ENCODE assay signal across 22 mouse cellular contexts in the genomic region with DNA sequence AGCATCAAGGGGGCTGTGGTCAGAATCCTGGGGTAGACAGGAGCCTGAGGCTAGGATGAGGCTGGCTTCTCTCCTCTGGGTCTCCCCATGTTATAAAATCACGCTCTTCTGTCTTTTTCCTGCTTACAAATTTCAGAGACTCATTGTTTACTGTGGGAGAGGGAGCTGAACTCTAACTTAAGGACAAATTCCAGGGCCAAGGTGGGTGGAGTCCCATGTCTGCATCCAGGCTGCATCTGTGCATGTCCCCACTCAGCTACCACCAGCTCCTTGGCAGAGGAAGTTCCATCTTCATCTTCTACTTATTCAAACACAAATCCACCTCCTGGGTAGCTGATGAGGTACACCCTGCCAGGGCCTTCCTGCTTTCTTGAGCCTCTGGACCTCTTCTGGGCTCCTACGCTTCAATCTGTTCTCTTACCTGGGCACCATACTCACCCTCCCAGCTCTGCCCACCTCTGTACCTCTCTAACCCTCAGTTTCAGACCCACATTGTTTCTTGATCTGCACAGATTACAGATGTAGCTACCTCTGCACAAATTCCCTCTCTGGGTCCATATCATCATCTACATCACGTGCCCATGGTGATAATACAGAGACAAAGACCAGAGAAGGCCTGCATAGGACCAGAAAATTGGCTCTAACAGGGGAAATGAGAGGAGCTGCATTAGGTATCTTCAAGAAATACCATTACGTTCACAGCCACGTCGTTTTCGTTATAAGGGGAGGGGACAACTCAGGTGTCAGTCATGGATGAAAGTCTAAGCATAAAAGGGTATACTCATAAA. TPM values are rescaled to one million over a fixed set of nuclear protein-coding genes. Genes with fewer than 3 reads are reported as not detected.
DNase-seq lines count a peak whose midpoint lies in the region; ATAC-seq lines count a peak whose summit lies in the region.
"Had no signal": no experiment of that assay in that cellular context is flagged by ENCODE, and none has a peak within 500 bp of the region (broad histone marks: within the 10 kb centered on the region; RNA-seq: fewer than 3 reads in every experiment).

No protein-coding gene starts in this region.

- 0 out of 2 replicates have a peak overlapping the region, but pooled peaks have one; percentile 20 for H3K27ac ChIP-seq in forebrain, embryonic 10.5 days
- no peak overlapping the region for H3K27ac ChIP-seq in forebrain, embryonic 16.5 days (ENCODE audit: low read length)
- 0 out of 2 replicates have a peak overlapping the region, but pooled peaks have one; percentile 36 for H3K27ac ChIP-seq in hindbrain, embryonic 10.5 days
- no peak overlapping the region for H3K27ac ChIP-seq in hindbrain, embryonic 13.5 days
- peak overlapping the region; percentile 97 for H3K27ac ChIP-seq in liver, embryonic 15.5 days (replicated peaks)
- H3K27ac ChIP-seq: embryonic facial prominence, embryonic 15.5 days; forebrain, embryonic 12.5 days; hindbrain, postnatal 0 days; limb, embryonic 15.5 days; midbrain, embryonic 15.5 days; neural tube, embryonic 12.5 days had no signal

- H3K9me3 ChIP-seq in forebrain, embryonic 10.5 days: no peaks in the 10 kb centered on the region
- no peaks in the 10 kb centered on the region for H3K9me3 ChIP-seq in forebrain, embryonic 16.5 days (ENCODE audit: control insufficient read depth, low read length)
- no peaks in the 10 kb centered on the region for H3K9me3 ChIP-seq in hindbrain, embryonic 10.5 days
- no peaks in the 10 kb centered on the region for H3K9me3 ChIP-seq in hindbrain, embryonic 13.5 days
- no peaks in the 10 kb centered on the region for H3K9me3 ChIP-seq in liver, embryonic 15.5 days (replicated peaks)
- H3K9me3 ChIP-seq: embryonic facial prominence, embryonic 15.5 days; forebrain, embryonic 12.5 days; limb, embryonic 15.5 days; midbrain, embryonic 15.5 days; neural tube, embryonic 12.5 days had no signal

- no peak overlapping the region for H3K4me2 ChIP-seq in forebrain, embryonic 16.5 days (ENCODE audit: low read length)
- no peak overlapping the region for H3K4me2 ChIP-seq in hindbrain, embryonic 13.5 days
- peak overlapping the region; percentile 72 for H3K4me2 ChIP-seq in liver, embryonic 15.5 days
- H3K4me2 ChIP-seq: embryonic facial prominence, embryonic 15.5 days; forebrain, embryonic 12.5 days; limb, embryonic 15.5 days; midbrain, embryonic 15.5 days; neural tube, embryonic 12.5 days had no signal

- H3K4me3 ChIP-seq in forebrain, embryonic 10.5 days: no peak overlapping the region
- no peak overlapping the region for H3K4me3 ChIP-seq in forebrain, embryonic 16.5 days (replicated peaks; ENCODE audit: low read length)
- H3K4me3 ChIP-seq in hindbrain, embryonic 10.5 days: no peak overlapping the region
- no peak overlapping the region for H3K4me3 ChIP-seq in hindbrain, embryonic 13.5 days
- peak overlapping the region; percentile 14 for H3K4me3 ChIP-seq in liver, embryonic 15.5 days (replicated peaks)
- H3K4me3 ChIP-seq: embryonic facial prominence, embryonic 15.5 days; forebrain, embryonic 12.5 days; gastrocnemius, adult 2 months; left cerebral cortex, adult 2 months; limb, embryonic 15.5 days; midbrain, embryonic 15.5 days; neural tube, embryonic 12.5 days had no signal

- 93% methylated on average over 7 of the region's 7 CpGs for WGBS in forebrain, embryonic 10.5 days
- WGBS in forebrain, embryonic 16.5 days: 90% methylated on average over 7 of the region's 7 CpGs
- 90% methylated on average over 7 of the region's 7 CpGs for WGBS in hindbrain, embryonic 10.5 days
- 92% methylated on average over 7 of the region's 7 CpGs for WGBS in hindbrain, embryonic 13.5 days
- 88% methylated on average over 7 of the region's 7 CpGs for WGBS in liver, embryonic 15.5 days (ENCODE audit: insufficient replicate concordance)

- no peak overlapping the region for H3K9ac ChIP-seq in forebrain, embryonic 16.5 days (replicated peaks; ENCODE audit: low read depth, low read length)
- H3K9ac ChIP-seq in hindbrain, embryonic 13.5 days: no peak overlapping the region
- H3K9ac ChIP-seq in liver, embryonic 15.5 days: peak overlapping the region; percentile 62
- H3K9ac ChIP-seq: embryonic facial prominence, embryonic 15.5 days; forebrain, embryonic 12.5 days; limb, embryonic 15.5 days; midbrain, embryonic 15.5 days; neural tube, embryonic 12.5 days had no signal

- peaks cover 39% of the 10 kb centered on the region; the same call in 1 of the 2 replicates for H3K36me3 ChIP-seq in forebrain, embryonic 10.5 days (replicated peaks)
- H3K36me3 ChIP-seq in forebrain, embryonic 16.5 days (ENCODE audit: control insufficient read depth, insufficient read depth): no peaks in the 10 kb centered on the region
- H3K36me3 ChIP-seq in hindbrain, embryonic 10.5 days: peaks cover 24% of the 10 kb centered on the region; the same call in 1 of the 2 replicates
- no peaks in the 10 kb centered on the region for H3K36me3 ChIP-seq in hindbrain, embryonic 13.5 days
- peaks cover 50% of the 10 kb centered on the region for H3K36me3 ChIP-seq in liver, embryonic 15.5 days (replicated peaks)
- H3K36me3 ChIP-seq: embryonic facial prominence, embryonic 15.5 days; forebrain, embryonic 12.5 days; limb, embryonic 15.5 days; midbrain, embryonic 15.5 days; neural tube, embryonic 12.5 days had no signal

- H3K27me3 ChIP-seq in forebrain, embryonic 10.5 days (ENCODE audit: poor library complexity, severe bottlenecking): no peaks in the 10 kb centered on the region
- H3K27me3 ChIP-seq in forebrain, embryonic 16.5 days (replicated peaks; ENCODE audit: control insufficient read depth, insufficient read depth, low read length): no peaks in the 10 kb centered on the region
- no peaks in the 10 kb centered on the region for H3K27me3 ChIP-seq in hindbrain, embryonic 10.5 days (ENCODE audit: insufficient read depth, poor library complexity, severe bottlenecking)
- H3K27me3 ChIP-seq in hindbrain, embryonic 13.5 days: no peaks in the 10 kb centered on the region
- no peaks in the 10 kb centered on the region for H3K27me3 ChIP-seq in liver, embryonic 15.5 days
- H3K27me3 ChIP-seq: embryonic facial prominence, embryonic 15.5 days; forebrain, embryonic 12.5 days; limb, embryonic 15.5 days; midbrain, embryonic 15.5 days; neural tube, embryonic 12.5 days had no signal

- DNase-seq in forebrain, embryonic 10.5 days (ENCODE audit: extremely low spot score, low spot score): no peak
- no peak for DNase-seq in hindbrain, embryonic 10.5 days (ENCODE audit: low spot score)
- DNase-seq in liver: peak; percentile 58
- no peak for DNase-seq in adrenal gland, adult 18-20 months (ENCODE audit: low spot score in 2 of 2)
- DNase-seq in kidney, postnatal 4 days: no peak
- DNase-seq: adrenal gland, postnatal 25 days; cerebellum, adult 8-10 months; gastrocnemius, adult 2 months; kidney, adult 9 months; lung, postnatal 14 days; right cerebral cortex, postnatal 14 days had no signal

- ATAC-seq in forebrain, embryonic 16.5 days: no peak
- ATAC-seq in hindbrain, embryonic 13.5 days (ENCODE audit: low FRiP score): no peak
- ATAC-seq in liver, embryonic 15.5 days (ENCODE audit: insufficient read depth): no peak
- ATAC-seq: intestine, embryonic 16.5 days; midbrain, embryonic 15.5 days had no signal

- peaks cover 18% of the 10 kb centered on the region for H3K4me1 ChIP-seq in forebrain, embryonic 10.5 days
- no peaks in the 10 kb centered on the region for H3K4me1 ChIP-seq in forebrain, embryonic 16.5 days (replicated peaks; ENCODE audit: control insufficient read depth, insufficient read depth, low read length)
- peaks cover 19% of the 10 kb centered on the region for H3K4me1 ChIP-seq in hindbrain, embryonic 10.5 days (replicated peaks)
- peaks cover 25% of the 10 kb centered on the region for H3K4me1 ChIP-seq in hindbrain, embryonic 13.5 days (replicated peaks)
- H3K4me1 ChIP-seq in liver, embryonic 15.5 days (replicated peaks): peaks cover 98% of the 10 kb centered on the region
- H3K4me1 ChIP-seq: embryonic facial prominence, embryonic 15.5 days; limb, embryonic 15.5 days; neural tube, embryonic 12.5 days had no signal

RNA-seq across cellular contexts. Expression of a gene that starts 13.4 kb away (rescaled TPM):
- polyA plus RNA-seq in forebrain, embryonic 10.5 days (2016; fragmentation: Nextera tagmentation; extraction: Ambion mirVana): 6.8 and 7.0 TPM in 2 replicates
- polyA plus RNA-seq in forebrain, embryonic 16.5 days (2015; fragmentation: Nextera tagmentation; extraction: Ambion mirVana): 11.2 and 13.0 TPM in 2 replicates
- polyA plus RNA-seq in hindbrain, embryonic 10.5 days (2016; fragmentation: Nextera tagmentation; extraction: Ambion mirVana): 7.3 and 8.4 TPM in 2 replicates
- polyA plus RNA-seq in hindbrain, embryonic 13.5 days (2015; fragmentation: Nextera tagmentation; extraction: Ambion mirVana): 12.7 and 12.8 TPM in 2 replicates
- 7.4 and 9.1 TPM in 2 replicates for polyA plus RNA-seq in liver, embryonic 15.5 days (2015; fragmentation: Nextera tagmentation; extraction: Ambion mirVana)
- total RNA-seq in adrenal gland, adult 18-20 months (2021): 10 to 100 TPM in 1 of 2 experiments, 1 to 10 TPM in 1; 7.1 to 10.3 TPM

Comparison
In these comparisons a context has a peak if more than half of its experiments do, and no peak if none do; other contexts are left out.
1. H3K27ac ChIP-seq: peak in forebrain, embryonic 10.5 days (single experiment), hindbrain, embryonic 10.5 days (single experiment) and liver, embryonic 15.5 days (single experiment); none in forebrain, embryonic 16.5 days (single experiment) and hindbrain, embryonic 13.5 days (single experiment).